ENCODE assay signal across 8 mouse cellular contexts in the genomic region with DNA sequence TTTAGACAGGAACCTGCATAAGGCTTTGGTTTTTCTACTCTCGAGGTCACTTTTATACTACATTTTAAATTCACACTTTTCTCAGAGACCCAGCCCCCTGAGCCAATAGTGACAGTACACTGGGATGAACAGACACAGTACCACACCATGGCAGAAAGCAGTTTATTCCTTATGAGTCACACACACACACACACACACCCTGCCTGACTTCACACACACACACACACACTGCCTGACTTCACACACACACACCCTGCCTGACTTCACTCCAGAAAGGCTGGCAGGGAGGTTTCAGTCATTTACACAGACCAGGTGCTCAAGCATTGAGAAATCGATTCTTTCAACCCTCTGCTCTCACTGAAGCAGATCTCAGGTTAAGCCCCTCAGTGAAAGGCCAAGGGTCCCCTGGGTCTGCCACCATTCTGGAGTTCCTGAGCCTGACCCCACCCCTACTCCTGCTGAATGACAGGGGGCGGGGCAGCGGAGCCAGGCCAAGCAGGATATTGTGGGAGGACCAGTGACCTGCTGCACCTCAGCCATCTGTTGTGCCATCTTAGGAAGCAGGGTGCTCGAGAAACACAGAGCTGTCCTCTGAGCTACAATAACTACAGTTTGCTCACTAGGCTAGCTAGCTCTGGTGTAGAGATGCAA. TPM values are rescaled to one million over a fixed set of nuclear protein-coding genes. Genes with fewer than 3 reads are reported as not detected.
DNase-seq lines count a peak whose midpoint lies in the region; ATAC-seq and TF ChIP-seq lines count a peak whose summit lies in the region.

No protein-coding gene starts in this region.

- TF ChIP-seq CTCF in lung, postnatal 0 days (IDR thresholded peaks at IDR 0.05), result no peak
- TF ChIP-seq CTCF in stomach, postnatal 0 days (IDR thresholded peaks at IDR 0.05; ENCODE audit: low read depth), result no peak

- DNase-seq in cerebellum, postnatal 10 days, result peak; percentile 16 to 39
- no peak for DNase-seq in cerebellum, adult 18-20 months
- no peak for DNase-seq in lung, postnatal 0 days (ENCODE audit: low spot score)
- DNase-seq in lung, postnatal 10 days, result no peak
- DNase-seq in liver, embryonic 13.5 days, result no peak
- DNase-seq in stomach, postnatal 0 days (ENCODE audit: low spot score), result peak; percentile 32
- DNase-seq in right cerebral cortex, postnatal 10 days (ENCODE audit: low spot score in 2 of 2), result no peak
- no peak for DNase-seq in adrenal gland, postnatal 14 days

- H3K4me3 ChIP-seq in lung, postnatal 0 days (ENCODE audit: low read depth, low read length), result no peak overlapping the region
- no peak overlapping the region for H3K4me3 ChIP-seq in liver, embryonic 13.5 days (replicated peaks)
- no peak overlapping the region for H3K4me3 ChIP-seq in stomach, postnatal 0 days (ENCODE audit: low read depth, low read length)

- WGBS in lung, postnatal 0 days, result 59% methylated on average over 5 of the region's 5 CpGs
- 56% methylated on average over 5 of the region's 5 CpGs for WGBS in liver, embryonic 13.5 days (ENCODE audit: insufficient replicate concordance)
- whole genome bisulfite sequencing in stomach, postnatal 0 days, result 30% methylated on average over 5 of the region's 5 CpGs

- peak; percentile 30; the same call in 1 of the 2 replicates for ATAC-seq in lung, postnatal 0 days
- ATAC-seq in liver, embryonic 13.5 days (ENCODE audit: low read depth), result peak; percentile 48; the same call in 1 of the 2 replicates
- ATAC-seq in stomach, postnatal 0 days (ENCODE audit: low FRiP score, low TSS enrichment), result peak; percentile 89

- H3K9ac ChIP-seq in lung, postnatal 0 days (replicated peaks; ENCODE audit: low read depth), result no peak overlapping the region
- no peak overlapping the region for H3K9ac ChIP-seq in liver, embryonic 13.5 days
- H3K9ac ChIP-seq in stomach, postnatal 0 days (ENCODE audit: low read length), result no peak overlapping the region

- H3K4me2 ChIP-seq in lung, postnatal 0 days (replicated peaks; ENCODE audit: low read depth, low read length), result no peak overlapping the region
- H3K4me2 ChIP-seq in liver, embryonic 13.5 days, result no peak overlapping the region
- H3K4me2 ChIP-seq in stomach, postnatal 0 days (replicated peaks; ENCODE audit: low read depth), result no peak overlapping the region

- H3K36me3 ChIP-seq in lung, postnatal 0 days (ENCODE audit: insufficient read depth, low read length), result no peaks in the 10 kb centered on the region
- H3K36me3 ChIP-seq in liver, embryonic 13.5 days, result peaks cover 14% of the 10 kb centered on the region
- no peaks in the 10 kb centered on the region for H3K36me3 ChIP-seq in stomach, postnatal 0 days (ENCODE audit: control insufficient read depth, insufficient read depth, low read length)

- TF ChIP-seq EP300 in lung, postnatal 0 days (IDR thresholded peaks at IDR 0.05), result no peak
- TF ChIP-seq EP300 in stomach, postnatal 0 days (optimal IDR thresholded peaks at IDR 0.05), result no peak

- no peaks in the 10 kb centered on the region for H3K9me3 ChIP-seq in lung, postnatal 0 days (ENCODE audit: low read length)
- H3K9me3 ChIP-seq in liver, embryonic 13.5 days (replicated peaks), result no peaks in the 10 kb centered on the region
- no peaks in the 10 kb centered on the region for H3K9me3 ChIP-seq in stomach, postnatal 0 days (ENCODE audit: control insufficient read depth, low read length)

- H3K27ac ChIP-seq in lung, postnatal 0 days (ENCODE audit: low read length), result no peak overlapping the region
- no peak overlapping the region for H3K27ac ChIP-seq in liver, embryonic 13.5 days
- no peak overlapping the region for H3K27ac ChIP-seq in stomach, postnatal 0 days (replicated peaks)

- H3K4me1 ChIP-seq in lung, postnatal 0 days (ENCODE audit: insufficient read depth, low read depth, low read length), result no peaks in the 10 kb centered on the region
- no peaks in the 10 kb centered on the region for H3K4me1 ChIP-seq in liver, embryonic 13.5 days (replicated peaks)
- H3K4me1 ChIP-seq in stomach, postnatal 0 days (replicated peaks; ENCODE audit: control insufficient read depth, insufficient read depth), result no peaks in the 10 kb centered on the region

- no peaks in the 10 kb centered on the region for H3K27me3 ChIP-seq in lung, postnatal 0 days (replicated peaks; ENCODE audit: insufficient read depth, low read length)
- H3K27me3 ChIP-seq in liver, embryonic 13.5 days, result no peaks in the 10 kb centered on the region
- H3K27me3 ChIP-seq in stomach, postnatal 0 days (ENCODE audit: control insufficient read depth, insufficient read depth, low read length), result no peaks in the 10 kb centered on the region

RNA-seq across cellular contexts. Expression of gene Fam133b, which starts 16.5 kb away (rescaled TPM):
- 21.0 and 22.2 TPM in 2 replicates for polyA plus RNA-seq in lung, postnatal 0 days (2015; fragmentation: Nextera tagmentation; extraction: Ambion mirVana)
- 13.8 and 17.3 TPM in 2 replicates for polyA plus RNA-seq in liver, embryonic 13.5 days (2015; fragmentation: Nextera tagmentation; extraction: Ambion mirVana)
- 14.7 and 16.4 TPM in 2 replicates for polyA plus RNA-seq in stomach, postnatal 0 days (2015; fragmentation: Nextera tagmentation; extraction: Ambion mirVana)
- 30.1 and 32.0 TPM in 2 replicates for total RNA-seq in adrenal gland, postnatal 14 days (2021)

RNA-seq across cellular contexts. Expression of gene 1700109H08Rik, which starts 44.2 kb away (rescaled TPM):
- polyA plus RNA-seq in lung, postnatal 0 days (2015; fragmentation: Nextera tagmentation; extraction: Ambion mirVana), result 0.84 and 1.2 TPM in 2 replicates
- 0.82 and 1.3 TPM in 2 replicates for polyA plus RNA-seq in liver, embryonic 13.5 days (2015; fragmentation: Nextera tagmentation; extraction: Ambion mirVana)
- polyA plus RNA-seq in stomach, postnatal 0 days (2015; fragmentation: Nextera tagmentation; extraction: Ambion mirVana), result 0.61 and 0.91 TPM in 2 replicates
- total RNA-seq in adrenal gland, postnatal 14 days (2021), result 2.6 and 3.0 TPM in 2 replicates

Comparison
In these comparisons a context has a peak if more than half of its experiments do, and no peak if none do; other contexts are left out.
1. DNase-seq: peak in cerebellum, postnatal 10 days (2 of 2) and stomach, postnatal 0 days (single experiment); none in cerebellum, adult 18-20 months (0 of 2), lung, postnatal 0 days (single experiment), lung, postnatal 10 days (single experiment), liver, embryonic 13.5 days (single experiment), right cerebral cortex, postnatal 10 days (0 of 2) and adrenal gland, postnatal 14 days (single experiment).
2. ATAC-seq: peak in every context shown above with its lines; median percentile 89 in stomach, postnatal 0 days; 48 in liver, embryonic 13.5 days; 30 in lung, postnatal 0 days.